Mouse (Mus musculus) mesoderm, embryonic 11.5 days (tissue): ENCODE measurements at regions not wholly inside any gene's neighbourhood (a gene's known extent, or its start where the extent isn't known, plus 50 kb on each side); places are given as distances from the start of the nearest gene placed in this dataset.

Source experiments
- DNase-seq: peaks from one replicate; pipeline ENCODE4 v3.0.0-alpha.2; 2012; ENCODE audit warnings: low read depth, low spot score

DNA sequence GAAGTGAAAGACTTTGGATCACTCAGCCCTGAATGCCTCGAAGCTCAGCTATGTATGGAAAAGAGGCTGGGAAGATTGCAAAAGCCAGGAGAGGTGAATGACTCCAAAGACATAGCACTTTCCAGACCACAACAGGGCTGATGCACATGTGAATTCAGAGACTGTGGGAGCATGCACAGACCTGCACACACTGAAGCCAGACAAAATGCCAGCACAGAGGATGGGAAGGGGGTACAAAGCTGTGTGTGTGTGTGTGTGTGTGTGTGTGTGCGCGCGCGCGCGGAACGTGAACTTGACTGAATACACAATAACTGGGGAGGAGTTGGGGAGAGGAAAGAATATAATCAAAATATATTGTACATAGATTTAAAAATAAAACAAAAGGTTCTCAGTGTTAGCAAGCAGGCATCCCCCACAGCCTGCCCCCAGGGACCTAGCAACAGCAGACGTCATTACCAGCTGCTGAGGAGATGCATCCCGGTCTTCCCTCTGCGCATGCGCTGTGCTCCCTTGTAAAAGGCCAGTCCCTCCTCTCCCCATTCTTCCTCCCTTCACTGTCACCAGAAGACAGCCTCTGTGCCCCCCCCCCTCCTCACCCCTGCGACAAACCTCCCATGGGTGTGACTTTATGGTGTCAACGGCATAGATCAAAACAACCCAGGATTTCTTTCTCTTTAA is 89.5 kb upstream of the Mrps22 start:
- peak; percentile 71 for DNase-seq

GRCm38 (mm10) chr9:98685548-98685947 is 84.1 kb upstream of the Mrps22 start:
- DNase-seq, result no peak

DNA sequence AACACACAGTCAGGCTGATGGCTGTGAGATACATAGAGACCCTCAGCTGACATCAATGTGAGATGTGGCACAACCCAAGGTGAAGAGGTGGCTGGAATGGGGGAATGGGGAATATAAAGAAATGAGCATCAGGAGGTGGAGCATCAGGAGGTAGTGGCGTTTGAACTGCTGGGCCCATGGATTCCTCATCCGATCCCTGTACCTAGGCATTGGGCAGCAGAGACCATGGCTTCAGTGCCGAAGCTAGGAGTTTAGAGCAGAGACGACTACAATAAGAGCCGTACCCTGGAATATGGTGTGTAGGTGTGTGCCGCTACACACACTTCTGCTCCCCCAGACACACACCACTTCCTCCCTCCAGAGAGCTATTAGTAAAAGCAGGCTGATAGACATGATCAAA is 82.9 kb upstream of the Mrps22 start:
- no peak for DNase-seq

- DNase-seq, result no peak
Measured at GRCm38 (mm10) chr9:98675612-98676011, 74.2 kb upstream of the Mrps22 start.

- DNase-seq, result no peak
Measured at GRCm38 (mm10) chr9:98673461-98674114, 72.1 kb upstream of the Mrps22 start.

DNA sequence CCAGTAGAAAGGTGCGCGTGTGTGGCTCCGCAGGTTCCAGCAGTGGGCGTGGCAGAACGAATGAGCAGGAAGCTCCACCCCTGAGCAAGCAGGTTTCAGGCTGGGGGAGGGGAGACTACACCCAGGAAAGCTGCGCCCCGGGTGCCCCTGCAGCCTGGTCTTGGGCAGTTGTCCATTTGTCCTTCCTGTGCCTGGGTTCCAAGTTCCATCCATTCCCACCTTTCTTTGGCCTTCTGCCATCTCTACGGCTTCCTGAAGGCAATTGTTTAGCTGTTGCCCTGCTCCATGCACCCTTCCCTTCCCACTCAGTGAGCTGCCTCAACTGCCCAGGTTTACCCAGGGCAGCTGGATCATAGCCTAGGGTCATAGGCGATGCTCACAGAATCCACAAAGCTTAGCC is 70.9 kb upstream of the Mrps22 start:
- DNase-seq, result no peak

- DNase-seq, result no peak
Measured at GRCm38 (mm10) chr9:98668423-98669330, 67.2 kb upstream of the Mrps22 start.

DNA sequence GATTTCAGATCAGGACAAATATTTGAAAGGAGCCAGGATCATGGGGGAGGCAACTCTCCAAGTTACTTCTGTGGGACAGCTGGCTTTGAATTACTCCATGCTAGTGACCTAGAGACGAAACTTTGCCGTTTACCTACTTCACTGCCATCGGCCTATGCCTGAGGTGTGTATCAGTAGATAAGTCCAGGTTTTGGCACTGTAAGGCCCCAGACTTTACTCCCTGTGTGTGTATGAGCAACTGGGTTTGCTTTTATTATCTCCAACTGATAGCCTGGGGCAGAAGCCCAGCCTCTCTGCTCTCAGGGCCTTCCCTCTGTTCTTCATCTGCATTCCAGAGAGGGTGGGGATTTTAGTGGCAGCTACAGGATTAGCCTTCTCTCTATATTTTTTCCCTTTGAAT is 65.6 kb upstream of the Mrps22 start:
- no peak for DNase-seq

DNA sequence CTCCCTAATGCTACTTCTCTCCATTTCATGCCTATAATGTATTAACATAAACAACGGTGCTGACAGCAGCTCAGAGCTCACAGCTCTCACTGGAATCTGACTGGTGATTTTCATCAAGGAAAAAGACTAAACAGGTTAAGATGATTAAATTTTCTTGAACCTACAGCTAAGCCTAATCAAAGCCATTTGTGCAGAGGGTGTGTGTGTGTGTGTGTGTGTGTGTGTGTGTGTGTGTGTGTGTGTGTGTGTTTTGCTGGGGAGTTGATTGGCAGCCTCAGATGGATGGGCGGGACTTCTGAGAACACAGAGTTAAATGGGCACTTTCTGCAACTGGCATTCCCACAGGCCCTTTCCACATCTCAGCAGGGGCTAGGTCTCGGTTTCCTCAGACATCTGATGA is 61.6 kb upstream of the Mrps22 start:
- no peak for DNase-seq

DNA sequence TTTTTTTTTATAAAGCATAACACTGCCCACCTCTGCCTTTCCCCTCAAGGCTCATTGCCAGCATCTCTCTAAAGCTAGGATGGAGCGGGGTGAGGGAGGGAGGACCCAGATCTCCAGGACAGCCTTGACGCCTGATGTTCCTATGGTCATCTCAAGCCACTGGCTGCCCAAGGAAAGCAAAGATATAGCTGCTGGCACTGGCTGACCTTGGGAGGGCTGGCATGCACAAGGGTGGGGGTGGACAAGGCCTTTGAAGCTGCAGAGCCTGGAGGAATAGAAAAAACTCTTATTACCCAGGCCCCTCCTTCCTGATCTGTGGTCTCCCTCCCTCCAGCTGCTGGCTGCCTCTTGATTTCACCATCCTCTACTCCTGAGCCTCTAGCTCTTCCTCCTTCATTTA is 50.2 kb upstream of the Mrps22 start:
- DNase-seq, result no peak
